Mouse (Mus musculus) heart, embryonic 15.5 days (tissue): ENCODE results near the gene Insrr. TPM values are rescaled to one million over a fixed set of nuclear protein-coding genes. Genes with fewer than 3 reads are reported as not detected.

Experiments
- ATAC-seq: fragments of 200-750 bp; cut with Nextera tagmentation; replicated peaks from 2 replicates; pipeline ENCODE4 v1.8.0; 2017; ENCODE audit warnings: low read depth, moderate TSS enrichment; ENCODE audit not compliant: insufficient number of reproducible peaks, insufficient read depth, low FRiP score
- H3K27ac ChIP-seq: fragments of 300-500 bp; sonication (generic); 2 replicates; pipeline ENCODE4 v1.5.1; 2015; ENCODE audit warnings: mild to moderate bottlenecking, inconsistent platforms
- H3K27me3 ChIP-seq: fragments of 300-500 bp; sonication (generic); 2 replicates; pipeline ENCODE4 v1.6.1; 2015; ENCODE audit warnings: inconsistent platforms
- H3K36me3 ChIP-seq: fragments of 300-500 bp; sonication (generic); 2 replicates; pipeline ENCODE4 v1.6.1; 2015; ENCODE audit warnings: mild to moderate bottlenecking, inconsistent platforms
- H3K4me1 ChIP-seq: fragments of 300-500 bp; sonication (generic); replicated peaks from 2 replicates; pipeline ENCODE4 v1.6.1; 2015; ENCODE audit warnings: inconsistent platforms
- H3K4me2 ChIP-seq: fragments of 300-500 bp; sonication (generic); 2 replicates; pipeline ENCODE4 v1.6.1; 2015; ENCODE audit warnings: inconsistent platforms, mild to moderate bottlenecking, moderate library complexity
- H3K4me3 ChIP-seq: fragments of 300-500 bp; sonication (generic); 2 replicates; pipeline ENCODE4 v1.5.1; 2015; ENCODE audit warnings: mild to moderate bottlenecking, inconsistent platforms
- H3K9ac ChIP-seq: fragments of 300-500 bp; sonication (generic); 2 replicates; pipeline ENCODE4 v1.6.1; 2015; ENCODE audit warnings: mild to moderate bottlenecking, inconsistent platforms
- H3K9me3 ChIP-seq: fragments of 300-500 bp; sonication (generic); replicated peaks from 2 replicates; pipeline ENCODE4 v1.6.1; 2016; ENCODE audit warnings: inconsistent platforms
- WGBS: fragments of 180-500 bp; shearing (Covaris S2); methylation state at CpG from one replicate; pipeline ENCODE4 v1.1.7; 2015; ENCODE audit warnings: mixed read lengths; 5-methylcytosine and 5-hydroxymethylcytosine counted together
- polyA plus RNA-seq: library from polyadenylated mRNA; unstranded; fragments of >200 nt; fragmentation: Nextera tagmentation; extraction: Ambion mirVana; gene quantifications from 2 replicates; pipeline ENCODE4 v1.2.1, GENCODE M21; 2015

The Insrr gene
- polyA plus RNA-seq, 1 experiment from 2014 or later, result 0.08 TPM

DNA sequence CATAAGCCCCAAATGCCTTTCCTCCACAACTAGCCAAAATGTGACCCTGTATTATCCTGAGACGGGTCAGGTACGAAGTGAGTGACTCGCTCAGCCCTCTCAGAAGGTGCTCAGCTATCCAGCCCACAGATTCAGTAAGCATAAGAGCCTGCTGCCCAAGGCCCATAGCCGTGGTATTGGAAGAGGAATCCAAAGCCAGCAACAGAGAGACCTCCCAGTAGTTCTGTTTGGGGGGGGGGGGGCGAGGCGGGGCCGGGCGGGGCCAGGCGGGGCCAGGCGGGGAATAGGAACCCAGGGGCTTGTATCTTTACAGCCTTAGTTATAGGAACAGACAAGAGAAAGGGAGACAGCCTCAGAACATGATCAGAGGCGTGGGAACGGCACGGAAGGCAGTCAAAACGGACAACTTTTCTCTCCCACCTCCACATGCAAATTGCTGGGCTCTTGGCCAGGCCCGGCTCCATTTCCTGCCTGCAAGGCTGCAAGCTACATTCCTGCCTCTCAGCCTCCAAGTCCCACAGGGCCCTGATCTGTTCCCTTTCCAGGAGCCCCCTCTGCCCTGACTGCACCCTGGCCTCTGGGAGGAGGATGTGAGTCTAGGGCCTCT lies 33.0 kb upstream of the Insrr start:
- H3K4me2 ChIP-seq, result peak overlapping the region; percentile 56
- ATAC-seq, result peak; percentile 67
- no peaks in the 10 kb centered on the region for H3K36me3 ChIP-seq
- H3K27ac ChIP-seq, result peak overlapping the region; percentile 82
- H3K4me1 ChIP-seq, result peaks cover 59% of the 10 kb centered on the region
- no peak overlapping the region for H3K9ac ChIP-seq
- H3K27me3 ChIP-seq, result no peaks in the 10 kb centered on the region; the same call in 1 of the 2 replicates
- H3K4me3 ChIP-seq, result peak overlapping the region; percentile 35
- 16% methylated on average over 15 of the region's 15 CpGs for WGBS
- H3K9me3 ChIP-seq, result no peaks in the 10 kb centered on the region

DNA sequence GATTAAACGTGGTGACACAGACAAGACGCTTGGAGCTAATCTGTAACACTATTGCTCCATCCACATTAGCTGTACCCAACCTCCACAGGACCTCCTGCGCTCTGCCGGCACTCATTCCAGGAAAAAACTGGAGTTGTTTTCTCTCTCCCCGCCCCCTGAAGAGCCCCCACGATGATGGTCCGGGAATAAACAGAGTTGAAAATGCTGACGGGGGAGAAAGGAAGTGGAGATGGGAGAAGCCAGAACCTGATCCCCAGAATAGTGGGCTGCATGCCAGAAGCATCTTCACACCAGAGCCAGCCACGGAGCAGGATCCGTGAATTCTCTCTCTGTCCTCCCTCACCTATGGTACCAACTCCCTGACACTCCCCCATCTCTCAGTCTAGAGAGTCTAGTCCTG lies 32.2 kb upstream of the Insrr start:
- no peak for ATAC-seq
- 20% methylated on average over 10 of the region's 10 CpGs for WGBS
- Histone ChIP-seq H3K4me2 (peak overlapping the region; percentile 56), H3K9me3 (no peaks in the 10 kb centered on the region), H3K4me3 (peak overlapping the region; percentile 35), H3K36me3 (no peaks in the 10 kb centered on the region), H3K4me1 (peaks cover 64% of the 10 kb centered on the region), H3K27ac (peak overlapping the region; percentile 82), H3K27me3 (peaks cover 1% of the 10 kb centered on the region; the same call in 1 of the 2 replicates), H3K9ac (0 out of 2 replicates have a peak overlapping the region, but pooled peaks have one; percentile 24)

DNA sequence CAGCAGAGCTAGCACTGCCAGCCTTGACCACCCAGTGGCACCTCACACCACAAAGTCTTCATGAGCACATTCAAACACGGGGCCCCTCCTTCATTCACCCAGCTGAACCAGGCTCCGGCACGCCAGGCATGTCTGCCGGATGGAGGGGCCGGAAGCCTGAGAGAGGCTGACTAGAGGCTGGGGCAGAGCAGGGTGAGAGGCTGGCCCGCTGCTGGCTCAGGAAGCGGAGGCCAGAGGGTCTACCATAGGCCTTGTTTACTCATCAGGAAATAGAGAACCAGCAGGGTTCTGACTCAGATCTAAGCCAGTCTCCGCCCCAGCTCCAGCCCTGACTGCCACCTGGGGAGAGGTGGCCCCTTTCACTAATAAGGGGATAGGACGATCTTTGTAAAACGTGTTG lies 31.7 kb upstream of the Insrr start:
- Histone ChIP-seq H3K4me1 (peaks cover 63% of the 10 kb centered on the region), H3K27ac (peak overlapping the region; percentile 82), H3K4me3 (peak overlapping the region; percentile 35), H3K9ac (0 out of 2 replicates have a peak overlapping the region, but pooled peaks have one; percentile 24), H3K4me2 (peak overlapping the region; percentile 56), H3K9me3 (no peaks in the 10 kb centered on the region), H3K27me3 (peaks cover 4% of the 10 kb centered on the region; the same call in 1 of the 2 replicates), H3K36me3 (no peaks in the 10 kb centered on the region)
- peak; percentile 33 for ATAC-seq
- 24% methylated on average over 10 of the region's 10 CpGs for WGBS

DNA sequence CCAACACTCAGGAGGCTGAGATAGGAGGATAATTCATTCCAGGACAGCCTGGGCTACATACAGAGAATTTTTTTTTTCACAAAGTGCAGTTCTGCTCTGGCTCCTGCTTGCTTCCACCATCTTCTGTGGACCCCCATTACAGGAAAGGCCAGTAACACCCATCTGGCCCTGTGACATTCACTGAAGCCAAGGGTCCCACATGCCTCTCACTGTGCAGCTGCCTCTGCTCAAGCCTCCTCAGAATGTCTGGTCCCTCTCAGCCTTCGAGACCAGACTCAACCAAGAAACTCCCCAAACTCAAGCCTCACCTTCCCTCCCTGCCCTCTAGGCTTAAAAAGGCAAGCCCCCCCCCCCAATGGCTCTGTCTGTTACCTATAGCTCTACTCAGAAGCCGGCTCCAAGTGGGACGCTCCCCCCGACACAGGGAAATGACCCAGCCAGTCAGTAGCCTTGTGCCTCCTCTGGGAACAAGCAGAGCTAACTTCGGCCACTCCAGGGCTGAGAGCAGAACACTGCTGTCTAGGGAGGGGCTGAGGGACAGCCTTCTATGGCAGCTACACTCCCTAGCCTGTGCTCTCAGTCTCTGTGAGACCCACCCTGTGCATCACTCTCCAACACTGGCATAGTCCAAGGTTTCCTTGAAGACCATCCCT lies 31.0 kb upstream of the Insrr start:
- no peaks in the 10 kb centered on the region for H3K36me3 ChIP-seq
- 63% methylated on average over 5 of the region's 5 CpGs for WGBS
- H3K9me3 ChIP-seq, result no peaks in the 10 kb centered on the region
- no peak for ATAC-seq
- H3K4me1 ChIP-seq, result peaks cover 60% of the 10 kb centered on the region
- peak overlapping the region; percentile 56 for H3K4me2 ChIP-seq
- H3K27ac ChIP-seq, result peak overlapping the region; percentile 82
- no peak overlapping the region for H3K4me3 ChIP-seq
- peaks cover 4% of the 10 kb centered on the region; the same call in 1 of the 2 replicates for H3K27me3 ChIP-seq
- H3K9ac ChIP-seq, result no peak overlapping the region

DNA sequence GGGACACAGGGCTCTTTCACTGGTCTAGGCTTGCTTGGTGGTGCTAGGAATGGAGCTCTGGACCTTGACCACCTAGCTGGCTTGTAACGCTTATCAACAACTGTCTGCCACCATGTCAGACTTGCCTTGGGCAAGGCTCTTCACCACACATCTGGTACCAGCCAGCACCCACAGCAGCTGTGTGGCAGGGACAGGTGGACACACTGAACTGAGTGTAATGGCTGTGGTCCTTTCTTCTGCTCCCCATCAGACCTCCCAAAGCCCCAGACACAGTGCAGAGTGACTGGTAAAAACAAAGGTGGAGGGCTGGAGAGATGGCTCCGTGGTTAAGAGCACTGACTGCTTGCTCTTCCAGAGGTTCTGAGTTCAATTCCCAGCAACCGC lies 30.5 kb upstream of the Insrr start:
- H3K9me3 ChIP-seq, result no peaks in the 10 kb centered on the region
- H3K4me1 ChIP-seq, result peaks cover 60% of the 10 kb centered on the region
- H3K9ac ChIP-seq, result no peak overlapping the region
- H3K27me3 ChIP-seq, result peaks cover 4% of the 10 kb centered on the region; the same call in 1 of the 2 replicates
- no peak for ATAC-seq
- peak overlapping the region; percentile 56 for H3K4me2 ChIP-seq
- H3K36me3 ChIP-seq, result no peaks in the 10 kb centered on the region
- WGBS, result 84% methylated on average over 3 of the region's 3 CpGs
- H3K4me3 ChIP-seq, result peak overlapping the region; percentile 58; the same call in 1 of the 2 replicates
- peak overlapping the region; percentile 82 for H3K27ac ChIP-seq

DNA sequence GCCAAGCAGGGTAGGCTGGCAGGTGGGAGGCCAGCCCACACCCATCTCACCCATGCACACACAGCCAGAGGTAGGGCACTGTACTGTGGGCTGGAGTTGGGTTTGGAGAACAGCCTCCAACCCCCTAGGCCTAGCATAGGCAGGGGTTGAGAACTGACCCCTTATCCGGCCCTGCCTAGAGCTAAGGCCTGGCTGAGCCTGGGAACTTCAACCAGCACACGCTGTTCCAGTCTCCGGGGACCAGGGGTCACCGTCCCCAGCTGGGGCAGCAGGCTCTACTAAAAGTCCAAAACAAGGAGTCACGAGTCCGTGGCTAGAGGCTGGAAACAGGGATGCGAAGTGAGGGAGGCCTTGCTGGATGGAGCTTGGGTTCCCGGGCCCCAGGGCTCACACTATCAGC lies 29.0 kb upstream of the Insrr start:
- Histone ChIP-seq H3K4me3 (peak overlapping the region; percentile 58), H3K9me3 (no peaks in the 10 kb centered on the region), H3K4me1 (peaks cover 45% of the 10 kb centered on the region), H3K27ac (peak overlapping the region; percentile 78), H3K27me3 (peaks cover 17% of the 10 kb centered on the region), H3K9ac (peak overlapping the region; percentile 55), H3K36me3 (no peaks in the 10 kb centered on the region), H3K4me2 (peak overlapping the region; percentile 74)
- no peak for ATAC-seq
- 68% methylated on average over 8 of the region's 8 CpGs for WGBS

DNA sequence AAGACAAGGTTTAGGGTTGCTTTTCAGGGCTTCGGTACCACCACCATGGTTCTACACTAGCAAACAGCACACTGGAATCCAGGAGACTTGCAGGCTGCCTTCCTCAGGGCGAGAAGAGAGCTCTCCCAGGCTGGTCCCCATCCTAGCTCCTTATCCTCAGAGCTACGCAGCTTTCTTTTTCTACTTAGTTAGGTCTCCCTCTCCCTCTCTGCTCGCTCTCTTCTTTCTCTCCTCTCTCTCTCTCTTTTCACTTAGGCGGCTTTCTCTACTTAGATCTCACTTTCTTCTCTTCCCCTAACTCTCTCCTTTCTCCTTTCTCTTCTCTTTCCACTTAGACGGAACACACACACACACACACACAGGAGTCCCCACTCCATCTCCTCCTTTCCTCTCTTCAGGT lies 28.3 kb upstream of the Insrr start:
- Histone ChIP-seq H3K27ac (peak overlapping the region; percentile 78), H3K4me3 (peak overlapping the region; percentile 58), H3K9me3 (no peaks in the 10 kb centered on the region), H3K4me2 (peak overlapping the region; percentile 74), H3K9ac (peak overlapping the region; percentile 55), H3K27me3 (peaks cover 23% of the 10 kb centered on the region), H3K4me1 (peaks cover 40% of the 10 kb centered on the region), H3K36me3 (no peaks in the 10 kb centered on the region)
- WGBS, result 38% methylated on average over 6 of the region's 6 CpGs
- ATAC-seq, result no peak

DNA sequence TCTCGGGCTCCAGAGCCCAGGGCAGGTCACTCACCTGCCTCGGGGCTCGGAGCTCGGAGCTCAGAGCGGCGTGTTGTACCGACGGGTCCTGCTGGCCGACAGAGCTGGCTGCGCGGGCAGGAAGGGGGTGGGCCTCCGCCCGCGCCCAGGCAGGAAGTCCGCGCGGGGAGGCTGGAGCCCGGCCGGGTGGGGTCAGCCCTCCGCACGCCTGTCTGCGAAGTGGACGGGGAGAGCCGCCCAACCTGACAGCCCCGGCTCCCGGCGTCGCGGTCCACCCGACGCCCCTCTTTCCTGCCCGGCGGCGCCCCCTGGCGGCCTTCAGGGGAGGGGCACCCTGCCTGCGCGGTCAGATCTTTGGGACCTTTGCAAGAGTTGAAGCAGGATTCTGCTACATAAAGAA lies 27.9 kb upstream of the Insrr start:
- Histone ChIP-seq H3K27me3 (peaks cover 28% of the 10 kb centered on the region), H3K36me3 (no peaks in the 10 kb centered on the region)
- under 1% methylated on average over 36 of the region's 37 CpGs for WGBS

DNA sequence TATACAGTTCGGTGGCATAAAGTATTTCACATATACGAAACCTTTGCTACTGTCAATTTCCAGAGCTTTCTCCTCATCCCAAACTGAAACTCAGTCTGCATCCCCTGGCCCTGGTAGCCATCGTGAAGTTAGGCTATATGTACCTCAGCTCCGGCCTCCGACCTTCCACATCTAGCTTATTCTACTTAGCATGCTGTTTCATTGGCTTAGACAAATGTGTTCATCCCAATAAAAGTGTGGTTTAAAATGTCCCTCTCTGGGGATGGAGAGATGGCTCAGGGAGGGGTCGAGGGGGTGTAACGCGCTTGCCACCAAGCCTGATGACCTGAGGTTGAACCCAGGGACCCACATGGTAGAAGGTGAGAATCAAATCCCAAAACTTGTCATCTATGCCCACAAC lies 27.2 kb upstream of the Insrr start:
- H3K36me3 ChIP-seq, result no peaks in the 10 kb centered on the region
- no peak overlapping the region for H3K4me3 ChIP-seq
- peaks cover 29% of the 10 kb centered on the region for H3K4me1 ChIP-seq
- H3K27me3 ChIP-seq, result peaks cover 34% of the 10 kb centered on the region
- WGBS, result 78% methylated on average over 8 of the region's 8 CpGs
- ATAC-seq, result no peak
- H3K9ac ChIP-seq, result no peak overlapping the region
- H3K9me3 ChIP-seq, result no peaks in the 10 kb centered on the region
- no peak overlapping the region; the same call in 1 of the 2 replicates for H3K4me2 ChIP-seq
- H3K27ac ChIP-seq, result no peak overlapping the region

More for the DNA sequence above, 27.9 kb upstream of the Insrr start:
- H3K4me2 ChIP-seq, result peak overlapping the region; percentile 74
- peak overlapping the region; percentile 78 for H3K27ac ChIP-seq
- peak overlapping the region; percentile 55 for H3K9ac ChIP-seq
- peak; percentile 76 for ATAC-seq
- no peaks in the 10 kb centered on the region for H3K9me3 ChIP-seq
- peak overlapping the region; percentile 58 for H3K4me3 ChIP-seq
- peaks cover 36% of the 10 kb centered on the region for H3K4me1 ChIP-seq

DNA sequence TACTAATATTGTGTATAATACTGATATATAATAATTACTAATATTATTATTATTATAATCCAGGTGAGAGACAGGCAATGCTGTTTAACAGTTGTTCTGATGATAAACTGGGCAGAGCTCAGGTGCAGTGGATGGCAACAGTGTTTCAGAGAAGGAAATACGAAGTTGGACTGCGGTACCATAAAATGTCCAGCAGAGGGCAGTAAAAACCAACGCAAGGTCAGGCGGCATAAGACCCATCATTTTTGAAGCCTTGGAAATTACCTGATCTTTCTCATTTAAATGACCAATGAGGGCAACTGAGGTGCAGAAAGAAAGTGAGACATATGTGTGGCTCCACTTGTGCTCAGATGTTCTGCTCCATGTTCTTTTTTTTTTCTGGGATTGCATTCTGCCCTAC lies 26.5 kb upstream of the Insrr start:
- no peak for ATAC-seq
- WGBS, result 2% methylated on average over 4 of the region's 4 CpGs
- Histone ChIP-seq H3K36me3 (no peaks in the 10 kb centered on the region), H3K27ac (no peak overlapping the region), H3K9me3 (no peaks in the 10 kb centered on the region), H3K27me3 (peaks cover 41% of the 10 kb centered on the region), H3K9ac (no peak overlapping the region), H3K4me3 (no peak overlapping the region), H3K4me1 (peaks cover 21% of the 10 kb centered on the region), H3K4me2 (no peak overlapping the region)

DNA sequence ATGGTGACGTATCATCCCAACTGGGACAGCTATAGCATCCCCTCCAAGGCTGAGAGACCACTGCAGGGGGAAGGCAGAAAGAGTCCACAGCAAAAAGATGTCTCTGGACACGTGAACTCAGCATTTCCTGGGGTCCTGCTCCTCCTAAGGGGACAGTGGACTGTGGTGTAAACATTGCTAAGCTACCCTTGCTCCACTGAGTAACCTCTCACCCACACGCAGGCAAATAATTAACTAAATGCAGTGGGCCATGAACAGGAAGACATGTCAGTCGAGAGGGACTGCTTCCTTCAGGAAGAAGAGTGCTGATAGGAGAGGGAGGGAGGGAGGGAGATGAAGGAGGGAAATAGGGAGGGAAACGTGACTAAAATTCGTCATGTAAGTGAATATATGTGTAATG lies 25.7 kb upstream of the Insrr start:
- Histone ChIP-seq H3K36me3 (no peaks in the 10 kb centered on the region), H3K4me2 (no peak overlapping the region), H3K27me3 (peaks cover 48% of the 10 kb centered on the region), H3K9me3 (no peaks in the 10 kb centered on the region), H3K9ac (no peak overlapping the region), H3K4me1 (peaks cover 15% of the 10 kb centered on the region), H3K4me3 (no peak overlapping the region), H3K27ac (no peak overlapping the region)
- WGBS, result 40% methylated on average over 6 of the region's 6 CpGs
- ATAC-seq, result no peak
